Mouse (Mus musculus) forebrain, embryonic 10.5 days (tissue): ENCODE measurements at regions not wholly inside any gene's neighbourhood (a gene's known extent, or its start where the extent isn't known, plus 50 kb on each side); places are given as distances from the start of the nearest gene placed in this dataset.

Experiments
- DNase-seq: peaks from one replicate; pipeline ENCODE4 v3.0.0-alpha.2; 2017; ENCODE audit warnings: low spot score; ENCODE audit errors: extremely low spot score
- H3K27ac ChIP-seq: fragments of 300-500 bp; sonication (generic); 2 replicates; pipeline ENCODE4 v1.5.1; 2016; ENCODE audit warnings: mild to moderate bottlenecking
- H3K27me3 ChIP-seq: fragments of 300-500 bp; sonication (generic); 2 replicates; pipeline ENCODE4 v1.6.1; 2016; ENCODE audit warnings: mild to moderate bottlenecking; ENCODE audit not compliant: poor library complexity, severe bottlenecking
- H3K36me3 ChIP-seq: fragments of 300-500 bp; sonication (generic); replicated peaks from 2 replicates; pipeline ENCODE4 v1.6.1; 2016; ENCODE audit warnings: mild to moderate bottlenecking, moderate library complexity
- H3K4me1 ChIP-seq: fragments of 300-500 bp; sonication (generic); 2 replicates; pipeline ENCODE4 v1.6.1; 2016
- H3K4me3 ChIP-seq: fragments of 300-500 bp; sonication (generic); 2 replicates; pipeline ENCODE4 v1.5.1; 2016; ENCODE audit warnings: mild to moderate bottlenecking, moderate library complexity
- H3K9me3 ChIP-seq: fragments of 300-500 bp; sonication (generic); 2 replicates; pipeline ENCODE4 v1.6.1; 2016; ENCODE audit warnings: mild to moderate bottlenecking, moderate library complexity
- whole genome bisulfite sequencing: fragments of 180-500 bp; shearing (Covaris S2); methylation state at CpG from one replicate; pipeline ENCODE4 v1.1.7; 2016; 5-methylcytosine and 5-hydroxymethylcytosine counted together

- Histone ChIP-seq H3K4me3 (no peak overlapping the region), H3K9me3 (no peaks in the 10 kb centered on the region), H3K36me3 (no peaks in the 10 kb centered on the region), H3K27ac (no peak overlapping the region), H3K27me3 (no peaks in the 10 kb centered on the region), H3K4me1 (peaks cover 10% of the 10 kb centered on the region)
- WGBS, result 90% methylated on average over 1 of the region's 1 CpGs
- no peak for DNase-seq
These were observed 84.8 kb upstream of the Gm47985 start for GRCm38 (mm10) chr1:151097506-151097905.

- Histone ChIP-seq H3K9me3 (no peaks in the 10 kb centered on the region), H3K27ac (no peak overlapping the region), H3K27me3 (no peaks in the 10 kb centered on the region), H3K4me3 (no peak overlapping the region), H3K36me3 (no peaks in the 10 kb centered on the region), H3K4me1 (peaks cover 18% of the 10 kb centered on the region)
- DNase-seq, result no peak
- 87% methylated on average over 1 of the region's 1 CpGs for WGBS
These were observed 83.6 kb upstream of the Gm47985 start for GRCm38 (mm10) chr1:151098763-151099162.

- Histone ChIP-seq H3K4me1 (peaks cover 13% of the 10 kb centered on the region), H3K27ac (peak overlapping the region; percentile 16; the same call in 1 of the 2 replicates), H3K4me3 (no peak overlapping the region), H3K27me3 (no peaks in the 10 kb centered on the region), H3K9me3 (no peaks in the 10 kb centered on the region), H3K36me3 (no peaks in the 10 kb centered on the region)
- DNase-seq, result no peak
- 91% methylated on average over 12 of the region's 12 CpGs for WGBS
These were observed 81.5 kb upstream of the Gm47985 start for GRCm38 (mm10) chr1:151100565-151101483.

DNA sequence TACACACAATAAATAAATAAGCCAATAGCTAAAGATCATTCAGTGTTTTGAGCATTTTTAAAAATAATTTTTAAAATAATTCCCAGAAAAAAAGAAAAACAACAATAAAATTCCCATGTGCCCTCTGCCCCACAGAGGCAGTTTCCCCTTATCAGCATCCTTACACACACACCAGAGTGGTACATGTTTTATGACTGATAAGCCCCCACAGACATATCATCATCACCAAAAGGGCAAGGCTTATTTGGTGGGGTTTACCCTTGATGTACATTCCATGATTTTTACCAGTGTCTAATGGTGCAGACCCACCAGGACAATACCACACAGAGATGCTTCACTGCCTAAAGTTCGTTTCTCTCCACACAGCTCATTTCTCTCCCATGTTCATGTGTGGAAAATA is 80.8 kb upstream of the Gm47985 start:
- WGBS, result 86% methylated on average over 1 of the region's 1 CpGs

GRCm38 (mm10) chr1:151102061-151102460 is 80.3 kb upstream of the Gm47985 start:
- no peak for DNase-seq
- peak overlapping the region; percentile 36 for H3K27ac ChIP-seq
- H3K4me1 ChIP-seq, result peaks cover 8% of the 10 kb centered on the region
- H3K4me3 ChIP-seq, result no peak overlapping the region
- no peaks in the 10 kb centered on the region for H3K9me3 ChIP-seq
- no peaks in the 10 kb centered on the region for H3K36me3 ChIP-seq
- WGBS, result 86% methylated on average over 3 of the region's 3 CpGs
- no peaks in the 10 kb centered on the region for H3K27me3 ChIP-seq

More for the DNA sequence above, 80.8 kb upstream of the Gm47985 start:
- Histone ChIP-seq H3K9me3 (no peaks in the 10 kb centered on the region), H3K27ac (no peak overlapping the region), H3K36me3 (no peaks in the 10 kb centered on the region), H3K4me3 (no peak overlapping the region), H3K4me1 (peaks cover 8% of the 10 kb centered on the region), H3K27me3 (no peaks in the 10 kb centered on the region)
- no peak for DNase-seq

- 83% methylated on average over 16 of the region's 16 CpGs for WGBS
These were observed 79.5 kb upstream of the Gm47985 start for GRCm38 (mm10) chr1:151102646-151103391.

GRCm38 (mm10) chr1:151103522-151104037 is 78.8 kb upstream of the Gm47985 start:
- Histone ChIP-seq H3K27ac (0 out of 2 replicates have a peak overlapping the region, but pooled peaks have one; percentile 11), H3K4me3 (no peak overlapping the region), H3K9me3 (no peaks in the 10 kb centered on the region), H3K36me3 (no peaks in the 10 kb centered on the region), H3K27me3 (no peaks in the 10 kb centered on the region), H3K4me1 (peaks cover 8% of the 10 kb centered on the region)
- 74% methylated on average over 6 of the region's 6 CpGs for WGBS
- DNase-seq, result no peak

More at GRCm38 (mm10) chr1:151102646-151103391, 79.5 kb upstream of the Gm47985 start:
- no peaks in the 10 kb centered on the region for H3K9me3 ChIP-seq
- DNase-seq, result no peak
- peaks cover 8% of the 10 kb centered on the region for H3K4me1 ChIP-seq
- no peaks in the 10 kb centered on the region for H3K27me3 ChIP-seq
- H3K4me3 ChIP-seq, result no peak overlapping the region
- no peaks in the 10 kb centered on the region for H3K36me3 ChIP-seq
- 0 out of 2 replicates have a peak overlapping the region, but pooled peaks have one; percentile 11 for H3K27ac ChIP-seq

- no peaks in the 10 kb centered on the region for H3K27me3 ChIP-seq
- H3K4me1 ChIP-seq, result peaks cover 8% of the 10 kb centered on the region
- WGBS, result 84% methylated on average over 5 of the region's 5 CpGs
- DNase-seq, result no peak
- no peaks in the 10 kb centered on the region for H3K36me3 ChIP-seq
- H3K9me3 ChIP-seq, result no peaks in the 10 kb centered on the region
- no peak overlapping the region for H3K4me3 ChIP-seq
- H3K27ac ChIP-seq, result no peak overlapping the region
These were observed 78.0 kb upstream of the Gm47985 start for GRCm38 (mm10) chr1:151104346-151104745.

DNA sequence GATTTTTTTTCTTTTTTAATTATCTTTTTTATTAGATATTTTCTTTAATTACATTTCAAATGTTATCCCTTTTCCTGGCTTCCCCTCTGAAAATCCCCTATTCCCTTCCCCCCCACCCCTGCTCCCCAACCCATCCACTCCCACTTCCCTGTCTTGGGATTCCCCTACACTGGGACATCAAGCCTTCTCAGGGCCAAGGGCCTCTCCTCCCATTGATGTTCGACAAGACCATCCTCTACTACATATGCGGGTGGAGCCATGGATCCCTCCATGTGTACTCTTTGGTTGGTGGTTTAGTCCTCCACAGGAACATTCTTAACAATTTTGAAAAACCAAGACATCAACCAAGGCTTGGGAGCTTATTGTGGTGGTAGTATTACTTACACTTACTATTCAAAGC is 77.5 kb upstream of the Gm47985 start:
- peaks cover 8% of the 10 kb centered on the region for H3K4me1 ChIP-seq
- WGBS, result 93% methylated on average over 2 of the region's 2 CpGs
- H3K27ac ChIP-seq, result no peak overlapping the region
- no peaks in the 10 kb centered on the region for H3K9me3 ChIP-seq
- no peaks in the 10 kb centered on the region for H3K27me3 ChIP-seq
- H3K4me3 ChIP-seq, result no peak overlapping the region
- DNase-seq, result no peak
- no peaks in the 10 kb centered on the region for H3K36me3 ChIP-seq

GRCm38 (mm10) chr1:151105251-151105650 is 77.1 kb upstream of the Gm47985 start:
- Histone ChIP-seq H3K9me3 (no peaks in the 10 kb centered on the region), H3K36me3 (no peaks in the 10 kb centered on the region), H3K4me1 (peaks cover 8% of the 10 kb centered on the region), H3K27me3 (no peaks in the 10 kb centered on the region), H3K4me3 (no peak overlapping the region), H3K27ac (no peak overlapping the region)
- no peak for DNase-seq
- WGBS, result 81% methylated on average over 3 of the region's 3 CpGs

DNA sequence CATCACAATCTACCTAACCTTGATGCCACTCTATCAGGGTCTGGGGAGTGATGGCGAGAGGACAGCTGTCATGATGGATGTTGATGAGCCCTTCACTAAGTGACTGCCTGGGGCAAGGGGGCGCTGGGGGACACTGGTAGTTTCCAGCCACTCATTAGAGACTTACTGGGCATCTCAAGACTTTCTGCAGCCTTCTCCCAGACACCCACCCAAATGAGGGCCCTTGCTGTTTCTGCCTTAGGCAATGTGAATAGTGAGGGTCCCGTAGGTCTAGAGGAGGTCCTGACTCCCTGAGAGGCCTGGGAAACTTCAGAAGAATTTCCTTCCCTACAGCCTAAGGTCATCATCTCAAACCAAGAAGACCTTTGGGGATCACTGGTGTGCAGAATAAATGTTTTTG is 74.9 kb upstream of the Gm47985 start:
- H3K4me3 ChIP-seq, result no peak overlapping the region
- H3K9me3 ChIP-seq, result no peaks in the 10 kb centered on the region
- 72% methylated on average over 3 of the region's 3 CpGs for WGBS
- H3K4me1 ChIP-seq, result peaks cover 8% of the 10 kb centered on the region
- no peak overlapping the region for H3K27ac ChIP-seq
- no peaks in the 10 kb centered on the region for H3K27me3 ChIP-seq
- H3K36me3 ChIP-seq, result no peaks in the 10 kb centered on the region
- DNase-seq, result no peak

DNA sequence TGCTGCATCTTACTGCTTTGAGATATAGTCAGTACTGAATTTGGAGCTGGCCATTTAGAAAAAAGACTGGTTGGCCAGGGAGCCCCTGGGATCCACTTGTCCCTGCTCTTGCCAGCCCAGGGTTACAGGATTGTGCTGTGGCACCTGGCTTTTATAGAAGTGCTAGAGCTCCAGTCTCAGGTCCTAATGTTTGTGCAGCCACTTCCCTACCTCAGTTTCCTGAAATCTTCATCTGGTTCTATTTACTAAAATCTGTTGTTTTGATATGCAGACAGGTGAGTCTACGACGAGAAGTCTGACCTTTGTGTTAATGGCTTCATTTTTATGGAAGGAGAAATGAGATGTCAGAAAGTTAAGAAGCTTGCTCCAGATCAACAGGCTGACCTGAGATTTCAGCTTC is 73.0 kb upstream of the Gm47985 start:
- Histone ChIP-seq H3K4me3 (no peak overlapping the region), H3K4me1 (peaks cover 5% of the 10 kb centered on the region; the same call in 1 of the 2 replicates), H3K36me3 (no peaks in the 10 kb centered on the region), H3K27me3 (no peaks in the 10 kb centered on the region), H3K27ac (no peak overlapping the region), H3K9me3 (no peaks in the 10 kb centered on the region)
- no peak for DNase-seq
- 81% methylated on average over 2 of the region's 2 CpGs for WGBS
